Mouse (Mus musculus): ENCODE results near the gene Dqx1. TPM values are rescaled to one million over a fixed set of nuclear protein-coding genes. Genes with fewer than 3 reads are reported as not detected.

Gene Dqx1
- polyA plus RNA-seq, 1 experiment from 2014 or later, result 0.88 TPM

GRCm38 (mm10) chr6:83066441-83066840 lies 8.8 kb downstream of the Dqx1 start:
- peaks cover 100% of the 10 kb centered on the region for H3K27me3 ChIP-seq

GRCm38 (mm10) chr6:83068221-83068620 lies 10.6 kb downstream of the Dqx1 start:
- Histone ChIP-seq H3K4me3 (replicated peaks) (0 out of 2 replicates have a peak overlapping the region, but pooled peaks have one; percentile 19), H3K27me3 (peaks cover 100% of the 10 kb centered on the region), H3K9me3 (no peaks in the 10 kb centered on the region), H3K4me1 (peaks cover 26% of the 10 kb centered on the region), H3K36me3 (replicated peaks) (no peaks in the 10 kb centered on the region), H3K9ac (no peak overlapping the region), H3K27ac (no peak overlapping the region), H3K4me2 (no peak overlapping the region)
- 2% methylated on average over 8 of the region's 8 CpGs for WGBS
- ATAC-seq (ENCODE audit: low FRiP score), result no peak

More at GRCm38 (mm10) chr6:83066441-83066840, 8.8 kb downstream of the Dqx1 start:
- Histone ChIP-seq H3K36me3 (replicated peaks) (no peaks in the 10 kb centered on the region), H3K27ac (no peak overlapping the region), H3K9me3 (no peaks in the 10 kb centered on the region), H3K4me3 (replicated peaks) (no peak overlapping the region), H3K4me2 (no peak overlapping the region), H3K4me1 (peaks cover 24% of the 10 kb centered on the region), H3K9ac (no peak overlapping the region)
- WGBS, result 19% methylated on average over 6 of the region's 6 CpGs
- no peak for ATAC-seq (ENCODE audit: low FRiP score)

GRCm38 (mm10) chr6:83068706-83069487 lies 11.3 kb downstream of the Dqx1 start:
- Histone ChIP-seq H3K4me3 (replicated peaks) (peak overlapping the region; percentile 31), H3K4me2 (peak overlapping the region; percentile 31), H3K36me3 (replicated peaks) (no peaks in the 10 kb centered on the region), H3K9me3 (no peaks in the 10 kb centered on the region), H3K27me3 (peaks cover 100% of the 10 kb centered on the region), H3K9ac (no peak overlapping the region), H3K27ac (no peak overlapping the region), H3K4me1 (peaks cover 26% of the 10 kb centered on the region)
- no peak for ATAC-seq (ENCODE audit: low FRiP score)
- under 1% methylated on average over 77 of the region's 81 CpGs for WGBS

- Histone ChIP-seq H3K9me3 (no peaks in the 10 kb centered on the region), H3K27me3 (peaks cover 100% of the 10 kb centered on the region), H3K4me1 (peaks cover 26% of the 10 kb centered on the region), H3K9ac (no peak overlapping the region), H3K4me3 (replicated peaks) (peak overlapping the region; percentile 31), H3K4me2 (peak overlapping the region; percentile 39), H3K36me3 (replicated peaks) (no peaks in the 10 kb centered on the region), H3K27ac (no peak overlapping the region)
- WGBS, result under 1% methylated on average over 43 of the region's 69 CpGs
- ATAC-seq (ENCODE audit: low FRiP score), result no peak
These were observed 12.0 kb downstream of the Dqx1 start for GRCm38 (mm10) chr6:83069488-83070246.

GRCm38 (mm10) chr6:83070247-83070310 lies 12.4 kb downstream of the Dqx1 start, which contains the start of gene Tlx2:
Tlx2 (minus strand) TSS chr6:83070293.
- peaks cover 100% of the 10 kb centered on the region for H3K27me3 ChIP-seq
- 1% methylated on average over 10 of the region's 10 CpGs for WGBS
- no peak for ATAC-seq (ENCODE audit: low FRiP score)
- H3K9ac ChIP-seq, result no peak within 1 kb of the TSS
- H3K4me3 ChIP-seq (replicated peaks), result peak within 1 kb of the TSS; percentile 31
- H3K9me3 ChIP-seq, result no peaks in the 10 kb centered on the region
- peaks cover 26% of the 10 kb centered on the region for H3K4me1 ChIP-seq
- peak within 1 kb of the TSS; percentile 39 for H3K4me2 ChIP-seq
- H3K36me3 ChIP-seq (replicated peaks), result no peaks in the 10 kb centered on the region
- no peak within 1 kb of the TSS for H3K27ac ChIP-seq

- peak overlapping the region; percentile 39 for H3K4me2 ChIP-seq
- H3K4me3 ChIP-seq (replicated peaks), result peak overlapping the region; percentile 31
- WGBS, result under 1% methylated on average over 52 of the region's 58 CpGs
- no peaks in the 10 kb centered on the region for H3K36me3 ChIP-seq (replicated peaks)
- no peak overlapping the region for H3K27ac ChIP-seq
- H3K4me1 ChIP-seq, result peaks cover 26% of the 10 kb centered on the region
- no peak overlapping the region for H3K9ac ChIP-seq
- H3K27me3 ChIP-seq, result peaks cover 100% of the 10 kb centered on the region
- H3K9me3 ChIP-seq, result no peaks in the 10 kb centered on the region
- no peak for ATAC-seq (ENCODE audit: low FRiP score)
These were observed 12.9 kb downstream of the Dqx1 start for GRCm38 (mm10) chr6:83070311-83071219.

- peak; percentile 11; the same call in 1 of the 2 replicates for ATAC-seq (ENCODE audit: low FRiP score)
- Histone ChIP-seq H3K9ac (no peak overlapping the region), H3K4me3 (replicated peaks) (peak overlapping the region; percentile 19; the same call in 1 of the 2 replicates), H3K27me3 (peaks cover 100% of the 10 kb centered on the region), H3K9me3 (no peaks in the 10 kb centered on the region), H3K27ac (no peak overlapping the region), H3K36me3 (replicated peaks) (no peaks in the 10 kb centered on the region), H3K4me2 (0 out of 2 replicates have a peak overlapping the region, but pooled peaks have one; percentile 13), H3K4me1 (peaks cover 26% of the 10 kb centered on the region)
- under 1% methylated on average over 16 of the region's 24 CpGs for WGBS
These were observed 13.6 kb downstream of the Dqx1 start for GRCm38 (mm10) chr6:83071220-83071619.

GRCm38 (mm10) chr6:83074979-83075378 lies 17.3 kb downstream of the Dqx1 start:
- H3K4me3 ChIP-seq (replicated peaks), result no peak overlapping the region

GRCm38 (mm10) chr6:83077630-83078323 lies 20.1 kb downstream of the Dqx1 start, which contains the start of gene Pcgf1:
Pcgf1 (plus strand) TSS chr6:83077869.
- ATAC-seq (ENCODE audit: low FRiP score), result peak; percentile 86
- peaks cover 56% of the 10 kb centered on the region for H3K27me3 ChIP-seq
- under 1% methylated on average over 54 of the region's 54 CpGs for WGBS

More at GRCm38 (mm10) chr6:83074979-83075378, 17.3 kb downstream of the Dqx1 start:
- Histone ChIP-seq H3K27me3 (peaks cover 75% of the 10 kb centered on the region), H3K36me3 (replicated peaks) (peaks cover 5% of the 10 kb centered on the region), H3K4me2 (no peak overlapping the region), H3K27ac (no peak overlapping the region), H3K9ac (no peak overlapping the region), H3K9me3 (no peaks in the 10 kb centered on the region), H3K4me1 (peaks cover 33% of the 10 kb centered on the region)
- ATAC-seq (ENCODE audit: low FRiP score), result no peak
- 14% methylated on average over 2 of the region's 2 CpGs for WGBS

GRCm38 (mm10) chr6:83078324-83078858 lies 20.7 kb downstream of the Dqx1 start:
- Histone ChIP-seq H3K27ac (peak overlapping the region; percentile 88), H3K4me2 (peak overlapping the region; percentile 98), H3K27me3 (peaks cover 56% of the 10 kb centered on the region), H3K9me3 (no peaks in the 10 kb centered on the region), H3K4me3 (replicated peaks) (peak overlapping the region; percentile 77), H3K9ac (peak overlapping the region; percentile 81), H3K4me1 (peaks cover 20% of the 10 kb centered on the region), H3K36me3 (replicated peaks) (peaks cover 30% of the 10 kb centered on the region)
- WGBS, result under 1% methylated on average over 46 of the region's 46 CpGs
- peak; percentile 93 for ATAC-seq (ENCODE audit: low FRiP score)

More at GRCm38 (mm10) chr6:83077630-83078323, 20.1 kb downstream of the Dqx1 start, which contains the start of gene Pcgf1:
- H3K9ac ChIP-seq, result peak within 1 kb of the TSS; percentile 81
- H3K4me2 ChIP-seq, result peak within 1 kb of the TSS; percentile 98
- no peaks in the 10 kb centered on the region for H3K9me3 ChIP-seq
- H3K4me1 ChIP-seq, result peaks cover 20% of the 10 kb centered on the region
- peak within 1 kb of the TSS; percentile 88 for H3K27ac ChIP-seq
- H3K4me3 ChIP-seq (replicated peaks), result peak within 1 kb of the TSS; percentile 77
- H3K36me3 ChIP-seq (replicated peaks), result peaks cover 30% of the 10 kb centered on the region

GRCm38 (mm10) chr6:83080210-83080609 lies 22.6 kb downstream of the Dqx1 start:
- 95% methylated on average over 5 of the region's 5 CpGs for whole genome bisulfite sequencing

More at GRCm38 (mm10) chr6:83080210-83080609, 22.6 kb downstream of the Dqx1 start:
- no peak overlapping the region for H3K9ac ChIP-seq
- no peaks in the 10 kb centered on the region for H3K9me3 ChIP-seq
- no peak for ATAC-seq (ENCODE audit: low FRiP score)
- H3K36me3 ChIP-seq (replicated peaks), result peaks cover 30% of the 10 kb centered on the region
- no peak overlapping the region for H3K4me3 ChIP-seq (replicated peaks)
- no peak overlapping the region for H3K4me2 ChIP-seq
- peaks cover 56% of the 10 kb centered on the region for H3K27me3 ChIP-seq
- H3K27ac ChIP-seq, result no peak overlapping the region
- H3K4me1 ChIP-seq, result peaks cover 20% of the 10 kb centered on the region
